Mouse (Mus musculus) left cerebral cortex, adult 2 months (tissue): ENCODE data around the gene Acad12. TPM values are rescaled to one million over a fixed set of nuclear protein-coding genes. Genes with fewer than 3 reads are reported as not detected.

Experiments used
- DNase-seq, 2 experiments: peaks; one replicate each; pipeline ENCODE4 v3.0.0; 2021 to 2022; ENCODE audit warnings: low spot score in 2 of 2, mixed read lengths in 1 of 2; ENCODE audit errors: extremely low spot score in 1 of 2
- H3K27ac ChIP-seq: fragments of 200-600 bp; 2 replicates; pipeline ENCODE4 v1.8.1; 2022
- H3K4me3 ChIP-seq: fragments of 200-600 bp; 2 replicates; pipeline ENCODE4 v1.8.1; 2022
- CTCF ChIP-seq: fragments of 200-600 bp; IDR thresholded peaks from 2 replicates; pipeline ENCODE4 v1.8.1; 2022; ENCODE audit warnings: antibody characterized with exemption, mild to moderate bottlenecking, moderate library complexity
- intact Hi-C: fragments of 180-260 bp; cut with DNase I; formaldehyde crosslinking; loops from one replicate; pipeline ENCODE4 v1.15.1; 2025
- total RNA-seq, 2 experiments: library from RNA; stranded (reverse); gene quantifications; 2 replicates each; pipeline ENCODE4 v1.2.3; 2021

Gene Acad12
- total RNA-seq, 2 experiments from 2014 or later, result 6.1 to 6.9 TPM

DNA sequence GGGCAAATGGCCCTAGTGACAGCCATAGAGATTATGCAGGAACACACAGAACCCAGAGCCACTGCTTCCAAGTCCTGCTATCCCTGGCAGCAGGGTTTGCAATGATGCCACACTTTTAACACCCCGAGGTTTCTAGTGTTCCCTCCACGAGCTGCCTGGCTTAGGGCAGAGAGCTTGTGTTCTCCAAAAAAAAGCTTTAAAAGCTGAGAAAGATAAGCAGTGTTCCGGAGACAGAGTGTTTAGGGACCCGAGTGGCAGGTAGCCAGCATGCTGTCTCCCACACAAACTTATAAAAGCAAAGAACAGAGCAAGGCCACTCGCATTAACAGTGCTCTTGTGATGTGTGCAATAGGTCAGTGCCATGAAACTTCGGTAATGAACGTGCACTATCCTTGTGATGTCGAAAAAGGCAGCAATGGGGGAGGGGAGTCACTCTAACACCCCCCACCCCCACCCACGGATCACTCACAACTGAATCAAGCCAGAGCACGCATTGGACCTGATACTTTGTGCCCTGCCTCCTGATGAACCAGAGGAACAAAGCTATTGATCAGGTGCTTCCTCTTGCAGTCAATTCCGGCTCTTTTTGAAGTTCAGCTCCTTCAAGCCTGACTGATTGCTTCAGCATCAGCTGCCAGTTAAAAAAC, 27.2 kb downstream of the Acad12 start:
- intact Hi-C loops, result no loop called here
- no peak overlapping the region for H3K4me3 ChIP-seq
- TF ChIP-seq CTCF, result no peak
- no peak for DNase-seq
- H3K27ac ChIP-seq, result peak overlapping the region; percentile 38; the same call in 1 of the 2 replicates

DNA sequence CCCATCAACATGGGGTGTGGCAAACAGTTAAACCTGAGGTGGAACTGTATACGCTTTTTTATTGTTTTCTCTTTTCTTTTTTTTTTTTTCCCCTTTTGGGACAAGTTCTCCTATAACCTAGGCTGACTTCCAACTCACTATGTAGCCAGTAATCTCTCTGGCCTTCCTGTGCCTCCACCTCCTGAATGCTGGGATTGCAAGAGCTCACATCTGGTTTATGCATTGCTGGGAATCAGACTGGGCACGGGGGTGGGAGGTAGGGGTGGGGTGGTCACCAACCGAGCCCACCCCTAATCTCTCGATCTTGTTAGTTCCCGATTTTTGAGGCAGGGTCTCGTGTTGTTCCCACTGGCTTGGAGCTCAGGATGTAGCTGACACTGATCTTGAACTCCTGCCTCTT, 28.8 kb downstream of the Acad12 start:
- no peak for TF ChIP-seq CTCF
- H3K27ac ChIP-seq, result no peak overlapping the region
- H3K4me3 ChIP-seq, result no peak overlapping the region
- intact Hi-C loops, result no loop called here
- no peak for DNase-seq

DNA sequence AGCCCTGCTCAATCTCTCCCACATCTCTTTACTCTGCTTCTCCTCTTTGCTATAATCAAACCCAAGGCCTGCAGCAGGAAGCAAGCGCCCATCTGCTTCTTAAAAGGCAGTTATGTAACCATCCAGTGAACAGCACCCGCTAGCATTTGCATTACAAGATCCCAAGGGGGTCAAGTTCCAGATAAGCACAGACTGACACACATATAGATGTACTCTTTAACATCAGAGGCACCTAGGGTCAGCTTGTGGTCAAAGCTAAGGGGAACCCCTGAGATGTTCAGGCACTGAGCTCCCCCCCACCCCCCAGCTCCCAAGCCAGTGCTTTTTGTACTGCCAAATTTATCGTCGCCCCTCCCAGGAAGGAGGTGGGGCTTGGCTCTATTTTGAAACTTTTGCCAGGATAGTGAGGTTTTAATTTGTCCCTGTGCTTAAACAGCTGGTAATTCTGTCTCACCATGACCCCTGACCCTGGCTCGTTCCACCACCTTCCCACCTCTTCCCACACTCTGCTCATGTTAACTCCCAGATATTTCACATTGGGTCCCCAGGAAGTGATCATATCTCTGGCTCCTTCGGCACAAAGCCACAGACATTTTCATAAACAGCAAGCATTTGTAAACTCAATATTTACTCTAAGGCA, 32.2 kb downstream of the Acad12 start:
- intact Hi-C loops, result no loop called here
- DNase-seq, result peak; percentile 36 to 42
- TF ChIP-seq CTCF, result no peak
- Histone ChIP-seq H3K4me3 (no peak overlapping the region), H3K27ac (peak overlapping the region; percentile 96)

DNA sequence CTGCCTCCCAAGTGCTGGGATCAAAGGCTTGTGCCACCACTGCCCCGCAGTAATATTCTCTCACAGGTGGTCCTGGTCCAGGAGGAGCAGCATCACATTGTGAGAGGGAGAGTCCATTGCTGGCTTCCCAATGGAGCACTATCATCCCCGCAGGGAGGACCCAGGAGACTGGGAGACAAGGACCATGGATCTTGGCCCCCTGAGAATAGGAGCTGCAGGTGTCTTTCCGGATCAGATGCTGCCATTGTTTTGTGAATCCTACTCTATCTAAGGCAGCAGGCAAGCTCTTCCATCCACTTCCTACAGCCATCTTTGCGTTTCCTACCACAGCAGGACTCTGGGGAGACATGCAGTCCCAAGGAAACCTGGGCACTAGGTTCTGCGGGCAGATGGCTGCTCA, 33.0 kb downstream of the Acad12 start:
- no peak for DNase-seq
- no peak for TF ChIP-seq CTCF
- intact Hi-C loops, result no loop called here
- no peak overlapping the region for H3K4me3 ChIP-seq
- peak overlapping the region; percentile 96 for H3K27ac ChIP-seq

DNA sequence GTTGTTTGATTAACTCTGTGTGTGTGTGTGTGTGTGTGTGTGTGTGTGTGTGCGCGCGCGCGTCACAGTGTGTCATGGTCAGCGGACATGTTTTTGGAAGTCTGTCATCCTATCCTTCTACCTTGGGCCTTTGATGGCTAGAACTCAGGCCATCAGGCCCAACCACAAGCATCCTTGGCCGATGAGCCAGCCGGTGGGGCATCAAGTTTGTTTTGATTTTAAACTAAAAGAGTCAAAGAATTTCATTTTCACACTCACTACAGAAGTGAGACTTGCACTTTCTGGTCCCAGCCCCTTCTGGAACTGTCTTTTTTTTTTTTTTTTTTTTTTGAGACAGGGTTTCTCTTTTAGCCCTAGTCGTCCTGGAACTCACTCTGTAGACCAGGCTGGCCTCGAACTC, 33.7 kb downstream of the Acad12 start:
- H3K27ac ChIP-seq, result no peak overlapping the region
- no peak for TF ChIP-seq CTCF
- intact Hi-C loops, result no loop called here
- no peak overlapping the region for H3K4me3 ChIP-seq
- no peak for DNase-seq

DNA sequence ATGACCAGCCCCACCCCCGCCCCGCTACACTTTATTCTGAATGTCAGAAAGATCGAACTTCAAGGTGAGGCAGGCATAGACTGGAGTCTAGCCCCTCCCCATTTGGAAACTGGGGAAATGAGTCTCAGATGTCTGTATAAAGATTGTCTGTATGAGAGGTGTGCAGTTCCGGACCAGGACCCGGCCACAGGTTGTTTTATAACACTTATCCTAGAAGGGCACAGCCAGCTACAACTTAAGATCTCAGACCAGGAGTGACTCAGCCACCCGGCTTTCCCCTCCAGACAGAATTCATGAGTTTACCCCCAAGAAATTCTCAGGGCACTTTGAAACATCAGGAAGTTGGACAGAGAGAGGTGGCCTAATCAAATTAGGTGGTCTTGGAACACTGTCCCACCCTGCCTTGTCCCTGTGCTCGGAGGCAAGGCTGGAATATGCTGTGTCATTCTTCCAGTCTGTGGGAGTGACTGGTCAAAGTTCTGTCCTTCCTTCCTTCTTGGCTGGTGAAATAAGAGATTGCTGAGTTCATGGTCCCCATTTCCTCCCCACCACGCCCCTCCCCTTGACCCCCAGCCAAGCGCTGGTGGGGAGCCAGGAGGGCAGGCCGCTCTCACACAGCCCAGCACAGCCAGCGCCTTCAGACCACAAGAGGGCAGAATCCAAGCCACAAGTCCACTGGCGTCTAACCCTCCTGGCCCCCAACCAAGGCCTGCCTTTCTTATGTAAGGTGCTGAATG, 34.8 kb downstream of the Acad12 start:
- no peak overlapping the region for H3K4me3 ChIP-seq
- peak overlapping the region; percentile 72; the same call in 1 of the 2 replicates for H3K27ac ChIP-seq
- intact Hi-C loops, result no loop called here
- peak; percentile 56 for TF ChIP-seq CTCF
- DNase-seq, result peak; percentile 60 to 71

DNA sequence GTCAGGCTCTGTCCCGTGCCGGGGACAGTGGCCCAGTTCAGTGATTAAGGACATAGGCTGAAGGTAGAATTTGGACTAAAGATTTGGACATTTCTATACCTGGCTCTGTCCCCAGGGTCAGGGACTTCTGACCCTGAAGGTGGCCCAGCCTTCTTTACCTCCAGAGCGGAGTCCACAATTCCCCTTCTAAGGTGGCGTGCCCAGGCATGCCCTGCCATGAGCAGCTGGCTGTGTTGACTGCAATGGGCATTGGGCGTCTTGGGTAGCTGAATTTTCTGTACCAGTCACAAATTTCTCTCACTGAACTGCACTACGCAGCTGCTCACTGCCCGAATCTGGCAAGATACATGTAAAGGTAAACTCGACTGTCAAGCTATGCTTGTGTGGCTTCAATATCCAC, 36.8 kb downstream of the Acad12 start:
- no peak overlapping the region for H3K4me3 ChIP-seq
- intact Hi-C loops, result no loop called here
- TF ChIP-seq CTCF, result no peak
- no peak overlapping the region for H3K27ac ChIP-seq
- no peak for DNase-seq

DNA sequence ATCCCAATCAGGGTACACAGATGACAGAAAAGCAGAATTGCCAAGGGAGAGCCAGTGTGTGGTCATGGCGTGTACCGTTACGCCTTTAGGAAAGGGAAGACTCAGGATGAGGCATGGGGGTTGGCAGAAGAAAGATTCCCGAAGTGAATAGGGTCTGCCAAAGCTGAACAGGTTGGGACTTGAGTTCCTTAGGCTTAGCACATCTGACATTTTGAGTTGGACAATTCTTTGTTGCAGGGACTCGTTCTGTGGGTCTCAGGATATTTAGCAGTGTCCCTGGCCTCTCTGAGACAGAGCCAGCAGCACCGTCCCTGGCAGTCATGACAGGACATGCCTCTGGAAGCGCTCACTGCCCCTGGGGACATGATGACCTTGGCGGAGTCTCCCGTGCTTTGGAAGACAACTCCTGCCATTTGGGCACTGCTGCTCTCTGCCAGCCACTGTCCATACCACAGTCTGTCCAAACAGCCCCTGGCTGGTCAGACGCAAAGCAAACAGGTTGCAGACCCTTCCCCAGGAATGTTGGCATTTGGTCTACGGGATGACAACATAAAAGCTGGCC, 41.7 kb downstream of the Acad12 start:
- no peak overlapping the region for H3K27ac ChIP-seq
- no peak overlapping the region for H3K4me3 ChIP-seq
- no peak for TF ChIP-seq CTCF
- intact Hi-C loops, result no loop called here
- DNase-seq, result no peak

DNA sequence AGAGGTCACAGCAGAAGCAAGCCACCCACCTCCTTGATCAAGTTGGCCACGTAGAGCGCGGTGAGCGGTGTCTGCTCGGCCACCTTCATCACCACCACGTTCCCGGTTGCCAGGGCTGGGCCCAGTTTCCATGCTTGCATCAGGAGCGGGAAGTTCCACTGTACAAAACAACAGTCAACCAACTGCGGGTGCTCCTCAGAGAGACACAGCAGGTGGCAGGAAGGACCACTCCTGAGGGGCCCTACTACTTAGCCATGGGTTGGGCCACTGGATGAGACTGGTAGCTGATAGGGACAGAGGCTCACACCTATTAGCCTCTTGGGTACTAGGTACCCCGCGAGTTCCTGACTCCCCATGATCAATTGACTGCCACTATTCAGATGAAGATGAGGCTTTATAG, 42.9 kb downstream of the Acad12 start:
- H3K4me3 ChIP-seq, result no peak overlapping the region
- intact Hi-C loops, result no loop called here
- TF ChIP-seq CTCF, result no peak
- H3K27ac ChIP-seq, result no peak overlapping the region
- DNase-seq, result no peak

DNA sequence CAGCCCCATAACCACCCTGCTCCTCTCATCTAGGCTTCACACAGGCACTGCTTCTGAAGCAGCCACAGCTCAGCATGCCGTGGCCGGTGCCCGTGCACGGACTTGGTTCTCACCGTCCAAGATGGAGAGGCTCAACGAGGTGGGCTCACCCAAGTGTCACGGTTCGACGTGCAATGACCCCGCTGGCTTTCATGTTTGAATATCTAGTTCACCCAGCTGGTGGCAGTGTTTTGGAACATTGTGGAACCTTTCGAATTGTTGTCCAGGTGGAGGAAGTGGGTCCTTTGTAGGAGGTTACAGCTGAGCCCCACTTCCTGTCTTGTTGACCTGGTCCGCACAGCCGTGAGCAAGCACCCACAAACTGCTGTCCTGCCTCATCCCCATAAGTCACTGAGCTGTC, 44.6 kb downstream of the Acad12 start:
- intact Hi-C loops, result no loop called here
- no peak overlapping the region for H3K4me3 ChIP-seq

DNA sequence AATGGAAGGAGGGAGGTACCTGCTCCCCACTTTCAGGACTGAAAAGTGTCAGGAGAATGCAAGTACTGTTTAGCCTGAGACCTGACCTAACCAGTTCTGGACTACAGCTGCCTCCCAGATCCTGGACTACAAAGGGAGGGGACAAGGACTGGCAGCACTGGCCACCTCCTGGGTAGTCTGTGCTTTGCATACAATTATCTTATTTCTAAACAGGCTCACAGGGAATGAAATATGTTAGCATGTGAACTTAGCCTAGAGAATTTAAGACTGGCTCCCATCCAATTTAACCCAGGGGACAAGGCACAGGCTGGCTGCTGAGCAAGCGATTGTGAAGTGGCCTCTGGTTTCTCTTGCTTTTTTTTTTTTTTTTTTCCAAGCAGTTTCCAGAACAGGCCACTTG, 48.0 kb downstream of the Acad12 start:
- Histone ChIP-seq H3K4me3 (no peak overlapping the region), H3K27ac (no peak overlapping the region)
- no peak for DNase-seq
- TF ChIP-seq CTCF, result no peak
- intact Hi-C loops, result no loop called here

More for the DNA sequence above, 44.6 kb downstream of the Acad12 start:
- TF ChIP-seq CTCF, result no peak
- DNase-seq, result no peak
- no peak overlapping the region for H3K27ac ChIP-seq

DNA sequence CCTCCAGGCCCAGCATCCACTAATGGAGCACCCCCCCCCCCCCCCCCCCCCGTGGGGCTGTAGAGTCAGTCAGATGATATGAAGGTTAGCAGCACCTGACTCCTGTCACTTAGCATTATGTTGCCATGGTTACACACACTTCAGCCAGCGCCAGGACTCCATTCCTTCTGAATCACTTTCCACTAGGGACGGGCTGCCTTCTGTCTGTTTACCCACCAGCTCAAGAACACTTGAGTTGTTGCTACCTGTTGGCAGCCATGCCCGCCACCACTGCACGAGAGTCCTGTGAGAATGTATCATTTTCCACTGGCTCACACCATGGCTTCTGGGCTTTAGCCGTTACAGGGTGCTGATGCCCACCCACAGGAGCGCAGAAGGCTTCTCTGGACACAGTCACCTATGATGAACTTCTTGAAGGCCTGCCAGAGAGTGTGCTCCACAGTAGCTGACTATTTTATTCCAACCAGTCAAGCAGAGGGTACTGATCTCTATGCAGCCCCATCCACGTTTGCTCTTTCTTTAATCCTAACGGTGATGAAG, 48.8 kb downstream of the Acad12 start:
- no peak overlapping the region for H3K4me3 ChIP-seq
- no peak for TF ChIP-seq CTCF
- no peak for DNase-seq
- H3K27ac ChIP-seq, result no peak overlapping the region
- intact Hi-C loops, result no loop called here
